In genomic region chr12:99455580-99455979, GRCm38 (mm10) we compare ENCODE assay signal across 19 mouse cellular contexts.
DNase-seq lines count a peak whose midpoint lies in the region; ATAC-seq lines count a peak whose summit lies in the region.
"Had no signal": no experiment of that assay in that cellular context is flagged by ENCODE, and none has a peak within 500 bp of the region (broad histone marks: within the 10 kb centered on the region; RNA-seq: fewer than 3 reads in every experiment).

No protein-coding gene starts in this region.

- no peaks in the 10 kb centered on the region for H3K9me3 ChIP-seq in midbrain, embryonic 10.5 days (replicated peaks)
- no peaks in the 10 kb centered on the region for H3K9me3 ChIP-seq in midbrain, embryonic 13.5 days
- H3K9me3 ChIP-seq: embryonic facial prominence, embryonic 10.5 days; embryonic facial prominence, embryonic 12.5 days; forebrain, embryonic 13.5 days; forebrain, embryonic 15.5 days had no signal

- H3K27me3 ChIP-seq in midbrain, embryonic 10.5 days (ENCODE audit: low read depth, poor library complexity, severe bottlenecking), result no peaks in the 10 kb centered on the region
- no peaks in the 10 kb centered on the region for H3K27me3 ChIP-seq in midbrain, embryonic 13.5 days
- H3K27me3 ChIP-seq: embryonic facial prominence, embryonic 12.5 days; forebrain, embryonic 13.5 days; forebrain, embryonic 15.5 days; Patski had no signal

- 0 out of 2 replicates have a peak overlapping the region, but pooled peaks have one; percentile 28 for H3K27ac ChIP-seq in midbrain, embryonic 10.5 days (replicated peaks)
- no peak overlapping the region for H3K27ac ChIP-seq in midbrain, embryonic 13.5 days
- H3K27ac ChIP-seq: embryonic facial prominence, embryonic 10.5 days; embryonic facial prominence, embryonic 12.5 days; forebrain, embryonic 13.5 days; forebrain, embryonic 15.5 days had no signal

- no peaks in the 10 kb centered on the region for H3K36me3 ChIP-seq in midbrain, embryonic 10.5 days
- no peaks in the 10 kb centered on the region for H3K36me3 ChIP-seq in midbrain, embryonic 13.5 days
- H3K36me3 ChIP-seq: embryonic facial prominence, embryonic 10.5 days; embryonic facial prominence, embryonic 12.5 days; forebrain, embryonic 15.5 days had no signal

- H3K9ac ChIP-seq in midbrain, embryonic 13.5 days (replicated peaks), result no peak overlapping the region
- H3K9ac ChIP-seq: embryonic facial prominence, embryonic 12.5 days; forebrain, embryonic 13.5 days; forebrain, embryonic 15.5 days; forebrain, postnatal 0 days had no signal

- no peak for DNase-seq in midbrain, embryonic 10.5 days (ENCODE audit: low spot score)
- no peak for DNase-seq in adipocyte (ENCODE audit: low spot score)
- no peak for DNase-seq in heart, adult 8-10 months (ENCODE audit: low spot score)
- DNase-seq: adrenal gland, adult 2 months; adrenal gland, postnatal 14 days; adrenal gland, postnatal 36 days; cerebellum, adult 11-12 months; cerebellum, adult 2 months; cerebellum, adult 9-10 months; forebrain, postnatal 0 days had no signal

- H3K4me1 ChIP-seq in midbrain, embryonic 10.5 days, result peaks cover 15% of the 10 kb centered on the region; the same call in 1 of the 2 replicates
- peaks cover 35% of the 10 kb centered on the region for H3K4me1 ChIP-seq in midbrain, embryonic 13.5 days (replicated peaks)

- WGBS in midbrain, embryonic 10.5 days, result 94% methylated on average over 8 of the region's 8 CpGs
- WGBS in midbrain, embryonic 13.5 days, result 92% methylated on average over 8 of the region's 8 CpGs

- H3K4me2 ChIP-seq in midbrain, embryonic 13.5 days (replicated peaks), result no peak overlapping the region
- H3K4me2 ChIP-seq: embryonic facial prominence, embryonic 12.5 days; forebrain, embryonic 13.5 days; forebrain, embryonic 15.5 days had no signal

- H3K4me3 ChIP-seq in midbrain, embryonic 10.5 days, result no peak overlapping the region
- no peak overlapping the region for H3K4me3 ChIP-seq in midbrain, embryonic 13.5 days (replicated peaks)
- H3K4me3 ChIP-seq: embryonic facial prominence, embryonic 10.5 days; embryonic facial prominence, embryonic 12.5 days; forebrain, embryonic 13.5 days; forebrain, embryonic 15.5 days had no signal

- ATAC-seq in midbrain, embryonic 13.5 days, result no peak
- peak; percentile 74 for ATAC-seq in megakaryocyte, adult 5-6 weeks (ENCODE audit: poor library complexity, severe bottlenecking)
- ATAC-seq in neutrophil, adult 5-6 weeks (ENCODE audit: extremely low read depth, insufficient number of reproducible peaks, low FRiP score, poor library complexity, severe bottlenecking), result 0 out of 2 replicates have a peak, but pooled peaks have one; percentile 24
- ATAC-seq: activated CD4-positive, CD25-positive, alpha-beta regulatory T cell, adult 4 months; forebrain, embryonic 13.5 days; forebrain, embryonic 15.5 days; forebrain, postnatal 0 days; Patski had no signal
